Mouse (Mus musculus) intestine, embryonic 14.5 days (tissue): Measurements from ENCODE around the gene Sf3b1. TPM values are rescaled to one million over a fixed set of nuclear protein-coding genes. Genes with fewer than 3 reads are reported as not detected.

Experiments used
- ATAC-seq: fragments of 200-750 bp; cut with Nextera tagmentation; replicated peaks from 2 replicates; pipeline ENCODE4 v1.8.0; 2017; ENCODE audit warnings: low read depth, moderate number of reproducible peaks, moderate TSS enrichment, moderate library complexity; ENCODE audit not compliant: low FRiP score, low TSS enrichment
- DNase-seq: peaks from one replicate; pipeline ENCODE4 v3.0.0-alpha.2; 2018; ENCODE audit warnings: low spot score
- H3K27ac ChIP-seq: fragments of 300-500 bp; sonication (generic); 2 replicates; pipeline ENCODE4 v1.5.1; 2014; ENCODE audit warnings: low read depth, mild to moderate bottlenecking, control low read depth
- H3K27me3 ChIP-seq: fragments of 300-500 bp; sonication (generic); replicated peaks from 2 replicates; pipeline ENCODE4 v1.6.1; 2014; ENCODE audit warnings: low read length, control low read depth; ENCODE audit not compliant: control insufficient read depth, insufficient read depth
- H3K36me3 ChIP-seq: fragments of 300-500 bp; sonication (generic); 2 replicates; pipeline ENCODE4 v1.6.1; 2014; ENCODE audit warnings: low read length, control low read depth; ENCODE audit not compliant: control insufficient read depth, insufficient read depth
- H3K4me1 ChIP-seq: fragments of 300-500 bp; sonication (generic); replicated peaks from 2 replicates; pipeline ENCODE4 v1.6.1; 2014; ENCODE audit warnings: low read length, control low read depth, mixed read lengths; ENCODE audit not compliant: control insufficient read depth, insufficient read depth
- H3K4me2 ChIP-seq: fragments of 300-500 bp; sonication (generic); 2 replicates; pipeline ENCODE4 v1.6.1; 2014; ENCODE audit warnings: low read length
- H3K4me3 ChIP-seq: fragments of 300-500 bp; sonication (generic); 2 replicates; pipeline ENCODE4 v1.5.1; 2014; ENCODE audit warnings: low read depth, low read length, control low read depth, mixed read lengths
- H3K9ac ChIP-seq: fragments of 300-500 bp; sonication (generic); 2 replicates; pipeline ENCODE4 v1.6.1; 2014; ENCODE audit warnings: mild to moderate bottlenecking, low read length
- H3K9me3 ChIP-seq: fragments of 300-500 bp; sonication (generic); 2 replicates; pipeline ENCODE4 v1.6.1; 2016; ENCODE audit warnings: low read length, control low read depth; ENCODE audit not compliant: control insufficient read depth
- WGBS: fragments of 180-500 bp; shearing (Covaris S2); extraction: QIAGEN DNeasy Blood & Tissue Kit; methylation state at CpG from one replicate; pipeline ENCODE4 v1.1.7; 2014; 5-methylcytosine and 5-hydroxymethylcytosine counted together
- polyA plus RNA-seq: library from polyadenylated mRNA; unstranded; fragments of >200 nt; fragmentation: Nextera tagmentation; extraction: Ambion mirVana; gene quantifications from 2 replicates; pipeline ENCODE4 v1.2.1, GENCODE M21; 2014

The Sf3b1 gene
- polyA plus RNA-seq, 1 experiment from 2014 or later, result 293 TPM

DNA sequence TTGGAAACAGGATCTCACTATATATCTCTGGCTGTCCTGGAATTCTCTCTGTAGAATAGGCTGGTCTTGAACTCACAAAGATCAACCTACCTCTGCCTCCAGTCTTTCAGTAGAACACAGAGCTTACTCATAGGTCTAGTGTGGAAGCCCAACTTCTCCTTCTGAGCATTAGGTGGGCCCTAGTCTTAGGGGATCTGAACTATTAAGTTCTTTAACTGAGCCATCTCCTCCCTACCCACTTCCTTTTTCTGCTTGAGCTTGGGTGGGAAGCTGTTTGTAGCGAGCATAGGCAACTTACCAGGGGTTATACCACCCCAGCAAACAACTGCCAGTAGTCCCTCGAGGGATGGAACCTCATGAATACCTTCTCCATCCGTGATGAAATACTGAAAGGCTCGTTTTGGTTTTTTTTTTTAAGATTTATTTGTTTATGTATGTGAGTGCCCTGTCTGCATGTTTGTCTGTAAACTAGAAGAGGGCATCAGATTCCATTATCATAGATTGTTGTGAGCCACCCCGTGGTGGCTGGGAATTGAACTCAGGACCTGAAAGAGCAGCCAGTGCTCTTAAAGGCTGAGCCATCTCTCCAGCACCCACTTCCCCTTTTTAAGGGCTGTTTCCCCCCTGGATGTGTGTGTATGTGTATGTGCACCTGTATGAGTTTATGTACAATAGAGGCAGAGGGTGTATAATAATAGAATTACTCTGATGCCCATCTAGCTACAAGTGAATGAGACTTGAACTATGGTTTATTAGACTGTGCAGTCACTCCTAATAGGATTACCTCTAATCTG lies 28.2 kb upstream of the Sf3b1 start:
- WGBS, result 86% methylated on average over 5 of the region's 5 CpGs
- Histone ChIP-seq H3K27ac (no peak overlapping the region), H3K36me3 (no peaks in the 10 kb centered on the region), H3K4me3 (no peak overlapping the region), H3K4me1 (peaks cover 9% of the 10 kb centered on the region; the same call in 1 of the 2 replicates), H3K4me2 (no peak overlapping the region), H3K27me3 (no peaks in the 10 kb centered on the region), H3K9me3 (no peaks in the 10 kb centered on the region), H3K9ac (no peak overlapping the region)
- ATAC-seq, result no peak
- DNase-seq, result no peak

DNA sequence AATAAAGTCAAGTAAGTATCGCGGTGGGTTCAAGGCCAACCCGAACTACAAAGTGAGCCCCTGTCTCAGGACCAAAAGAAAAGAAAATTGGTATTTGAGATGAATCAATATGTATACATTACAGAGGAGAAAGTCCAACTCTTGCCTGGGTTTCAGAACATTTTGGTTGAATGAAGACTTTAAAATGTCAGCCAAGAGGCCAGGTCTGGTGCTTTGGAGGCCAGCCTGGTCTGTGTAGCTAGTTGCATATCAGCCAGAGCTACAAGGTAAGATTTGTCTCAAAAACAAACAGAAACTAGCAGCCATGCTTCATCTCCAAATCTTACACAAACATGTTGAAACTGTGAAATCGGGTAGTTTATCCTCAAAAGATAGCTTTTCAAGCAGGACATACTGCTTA lies 26.3 kb upstream of the Sf3b1 start:
- ATAC-seq, result no peak

DNA sequence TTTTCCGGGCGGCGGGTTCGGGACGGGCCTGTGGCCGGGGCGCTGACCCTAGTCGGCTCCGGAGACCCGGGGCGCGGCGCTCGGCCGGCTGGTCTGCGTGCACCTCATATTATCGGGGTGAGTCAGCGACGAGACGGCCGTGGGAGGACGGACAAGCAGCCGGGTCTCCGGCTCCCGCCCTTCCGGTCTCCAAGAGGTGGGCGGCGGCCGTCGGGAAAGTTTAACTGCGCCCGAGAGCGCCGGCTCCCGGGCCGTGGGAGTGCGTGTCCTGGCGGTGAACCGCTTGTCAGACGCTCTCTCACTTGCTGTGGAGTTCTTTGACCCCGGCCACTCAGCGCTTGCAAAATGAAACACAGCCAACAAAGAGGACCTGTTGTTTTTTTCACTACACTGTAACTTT lies 25.7 kb upstream of the Sf3b1 start:
- DNase-seq, result no peak
- no peaks in the 10 kb centered on the region for H3K27me3 ChIP-seq
- peak overlapping the region; percentile 82 for H3K27ac ChIP-seq
- peak overlapping the region; percentile 63 for H3K4me2 ChIP-seq
- under 1% methylated on average over 42 of the region's 42 CpGs for WGBS
- peak overlapping the region; percentile 65 for H3K9ac ChIP-seq
- no peaks in the 10 kb centered on the region for H3K36me3 ChIP-seq
- peak overlapping the region; percentile 83 for H3K4me3 ChIP-seq
- H3K9me3 ChIP-seq, result no peaks in the 10 kb centered on the region
- ATAC-seq, result peak; percentile 76
- H3K4me1 ChIP-seq, result peaks cover 9% of the 10 kb centered on the region; the same call in 1 of the 2 replicates

More for the DNA sequence above, 26.3 kb upstream of the Sf3b1 start:
- Histone ChIP-seq H3K27ac (no peak overlapping the region), H3K9ac (peak overlapping the region; percentile 65), H3K27me3 (no peaks in the 10 kb centered on the region), H3K9me3 (no peaks in the 10 kb centered on the region), H3K36me3 (no peaks in the 10 kb centered on the region), H3K4me1 (peaks cover 9% of the 10 kb centered on the region; the same call in 1 of the 2 replicates), H3K4me3 (peak overlapping the region; percentile 83), H3K4me2 (peak overlapping the region; percentile 63)
- WGBS, result 69% methylated on average over 4 of the region's 4 CpGs
- DNase-seq, result no peak

DNA sequence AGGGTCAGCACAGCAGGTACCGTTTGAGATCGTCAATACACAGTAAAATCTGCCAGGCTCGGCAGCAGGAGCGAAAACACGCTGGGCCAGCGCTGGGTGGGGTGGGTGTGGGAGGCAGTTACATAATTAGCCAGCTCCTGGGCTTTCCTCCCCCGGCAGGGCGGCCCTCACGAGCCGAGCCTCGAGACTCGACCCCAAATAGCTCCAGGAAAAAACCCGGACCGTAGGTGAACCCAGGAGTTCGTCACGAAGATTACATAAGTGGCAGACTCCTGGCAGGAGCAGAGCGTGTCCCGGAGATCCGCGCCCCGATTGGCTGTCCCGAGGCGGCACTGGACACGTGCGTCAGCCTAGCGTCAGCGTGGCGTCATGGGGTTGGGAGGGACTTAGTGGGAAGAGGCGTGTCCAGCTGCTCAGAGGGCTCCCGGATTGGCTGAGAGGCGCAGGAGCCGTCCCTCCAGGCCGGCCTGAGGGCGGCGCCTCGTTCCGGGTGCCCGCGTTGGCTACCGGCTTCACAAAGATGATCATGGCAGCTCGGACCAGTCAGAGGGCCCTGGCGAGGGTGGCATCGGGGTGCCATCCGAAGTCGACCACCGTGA lies 25.2 kb upstream of the Sf3b1 start, which contains the start of gene Coq10b:
Gene Coq10b, plus strand, starts transcription at position 416 of the 599 bp plus-strand sequence.
- no peaks in the 10 kb centered on the region for H3K9me3 ChIP-seq
- H3K9ac ChIP-seq, result peak within 1 kb of the TSS; percentile 65
- ATAC-seq (peak; percentile 100), DNase-seq (peak; percentile 100)
- H3K27me3 ChIP-seq, result no peaks in the 10 kb centered on the region
- H3K4me3 ChIP-seq, result peak within 1 kb of the TSS; percentile 83
- peaks cover 9% of the 10 kb centered on the region; the same call in 1 of the 2 replicates for H3K4me1 ChIP-seq
- H3K36me3 ChIP-seq, result no peaks in the 10 kb centered on the region
- H3K4me2 ChIP-seq, result peak within 1 kb of the TSS; percentile 65
- under 1% methylated on average over 46 of the region's 46 CpGs for WGBS
- H3K27ac ChIP-seq, result peak within 1 kb of the TSS; percentile 82

DNA sequence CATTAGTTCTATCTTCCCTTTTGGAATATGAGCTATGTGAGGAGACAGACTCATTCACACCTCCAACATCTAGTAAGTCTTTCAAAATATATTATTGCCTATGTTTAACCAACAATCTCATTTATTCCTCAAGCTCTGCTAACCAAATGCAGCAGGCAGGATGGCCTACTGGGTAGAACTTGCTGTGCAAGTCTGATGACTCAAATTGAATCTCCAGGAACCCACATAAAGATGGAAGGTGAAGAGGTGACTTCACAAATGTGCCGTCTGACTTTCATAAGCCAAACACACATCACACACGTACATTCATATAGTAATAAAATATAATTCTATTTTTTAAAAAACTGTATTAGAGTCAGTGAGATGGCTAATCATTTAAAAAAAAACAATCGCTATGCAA lies 24.4 kb upstream of the Sf3b1 start:
- Histone ChIP-seq H3K4me2 (peak overlapping the region; percentile 65), H3K9ac (no peak overlapping the region), H3K27me3 (no peaks in the 10 kb centered on the region), H3K4me1 (peaks cover 9% of the 10 kb centered on the region; the same call in 1 of the 2 replicates), H3K27ac (no peak overlapping the region), H3K9me3 (no peaks in the 10 kb centered on the region), H3K36me3 (no peaks in the 10 kb centered on the region), H3K4me3 (peak overlapping the region; percentile 83)
- DNase-seq (no peak), ATAC-seq (no peak)
- 72% methylated on average over 3 of the region's 3 CpGs for WGBS

DNA sequence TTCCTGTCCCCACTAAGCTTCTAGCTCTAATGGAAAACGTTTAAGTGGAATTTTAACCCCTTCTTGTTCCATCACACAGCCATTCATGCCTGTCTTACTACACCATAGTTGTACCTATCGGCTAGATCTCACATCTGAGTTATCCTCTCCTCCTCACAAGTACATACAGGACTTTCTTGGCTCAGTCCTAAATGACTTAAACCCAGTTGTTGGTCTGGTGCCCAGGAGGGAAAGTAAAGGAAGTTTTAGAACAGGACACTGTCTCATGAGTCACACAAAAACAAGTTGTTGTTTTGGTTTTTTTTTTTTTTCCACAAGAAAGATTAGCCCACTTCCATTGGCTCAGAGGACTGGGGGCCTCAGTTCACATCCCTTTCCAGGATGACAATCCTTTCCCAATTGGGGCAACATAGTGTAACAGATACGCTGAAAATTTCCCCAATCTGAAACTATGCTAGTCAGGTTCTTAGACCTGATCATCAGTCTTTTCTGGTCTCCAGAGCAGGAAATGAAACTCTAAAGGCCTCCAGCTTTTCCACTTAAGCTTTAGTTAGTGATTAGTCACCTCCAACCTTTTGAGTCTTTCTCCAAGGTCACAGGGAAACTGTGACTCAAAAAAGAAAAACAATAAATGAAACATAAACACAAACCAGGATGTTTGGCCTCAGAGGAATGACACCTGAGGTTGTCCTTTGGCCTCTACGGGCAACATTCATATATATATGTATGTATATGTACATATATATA lies 21.7 kb upstream of the Sf3b1 start:
- ATAC-seq, result no peak
- H3K4me2 ChIP-seq, result no peak overlapping the region
- 68% methylated on average over 4 of the region's 4 CpGs for WGBS
- H3K36me3 ChIP-seq, result no peaks in the 10 kb centered on the region
- no peaks in the 10 kb centered on the region for H3K27me3 ChIP-seq
- no peak overlapping the region for H3K4me3 ChIP-seq
- peaks cover 9% of the 10 kb centered on the region; the same call in 1 of the 2 replicates for H3K4me1 ChIP-seq
- H3K9me3 ChIP-seq, result no peaks in the 10 kb centered on the region
- no peak overlapping the region for H3K9ac ChIP-seq
- no peak overlapping the region for H3K27ac ChIP-seq
- no peak for DNase-seq

DNA sequence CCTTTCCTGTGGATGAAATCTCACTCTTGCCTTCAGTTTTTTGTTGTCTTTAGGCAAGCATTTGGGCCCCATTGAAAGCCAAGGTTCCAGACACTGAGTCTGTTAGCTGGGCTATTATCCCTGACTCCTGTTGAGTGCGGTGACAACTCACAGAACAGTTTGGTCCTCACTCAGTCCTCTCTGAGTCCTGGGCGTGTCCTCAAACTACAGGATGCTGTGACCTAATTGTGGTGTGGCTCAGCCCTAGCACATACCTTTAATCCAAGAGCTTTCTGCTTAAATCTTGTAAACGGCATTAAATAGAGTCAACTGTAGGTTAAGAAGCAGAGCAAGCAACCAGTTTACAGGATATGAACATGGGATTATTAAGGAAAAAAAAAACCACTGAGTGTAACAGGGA lies 15.9 kb upstream of the Sf3b1 start:
- ATAC-seq, result no peak
- DNase-seq, result no peak
- H3K4me3 ChIP-seq, result no peak overlapping the region
- H3K4me1 ChIP-seq, result no peaks in the 10 kb centered on the region
- 82% methylated on average over 3 of the region's 3 CpGs for WGBS
- H3K9ac ChIP-seq, result no peak overlapping the region
- H3K27me3 ChIP-seq, result no peaks in the 10 kb centered on the region
- H3K9me3 ChIP-seq, result peaks cover 7% of the 10 kb centered on the region; the same call in 1 of the 2 replicates
- H3K36me3 ChIP-seq, result no peaks in the 10 kb centered on the region
- H3K27ac ChIP-seq, result no peak overlapping the region
- no peak overlapping the region for H3K4me2 ChIP-seq

DNA sequence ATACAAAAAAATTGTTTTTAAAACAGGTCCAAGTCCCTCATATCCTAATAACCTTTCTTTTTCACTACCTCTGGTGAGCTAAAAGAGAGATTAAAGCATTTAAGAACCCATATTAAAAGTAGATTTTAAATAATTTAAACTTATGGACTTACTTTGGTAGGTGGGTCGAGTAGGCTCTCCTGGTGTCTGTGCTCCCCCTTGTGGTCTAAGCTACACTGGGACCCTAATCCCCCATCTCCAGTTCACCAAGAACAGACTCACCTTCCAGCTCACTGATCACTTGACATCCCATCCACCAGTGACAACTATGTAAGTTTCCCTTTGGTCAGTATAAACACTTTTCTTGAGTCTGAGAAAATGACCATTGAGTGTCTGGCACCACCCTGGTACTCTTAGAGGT lies 15.0 kb upstream of the Sf3b1 start:
- Histone ChIP-seq H3K27me3 (no peaks in the 10 kb centered on the region), H3K4me1 (no peaks in the 10 kb centered on the region), H3K9me3 (peaks cover 7% of the 10 kb centered on the region; the same call in 1 of the 2 replicates), H3K4me3 (no peak overlapping the region), H3K27ac (no peak overlapping the region), H3K9ac (no peak overlapping the region), H3K4me2 (no peak overlapping the region), H3K36me3 (no peaks in the 10 kb centered on the region)
- WGBS, result 54% methylated on average over 1 of the region's 1 CpGs
- DNase-seq (no peak), ATAC-seq (no peak)
